Mouse (Mus musculus) olfactory bulb, adult 2 months (tissue): ENCODE results near the gene Cacna1c. TPM values are rescaled to one million over a fixed set of nuclear protein-coding genes. Genes with fewer than 3 reads are reported as not detected.
"Not testable (repeated sequence)": the region's sequence is repeated elsewhere in the genome, so short reads cannot be mapped to it uniquely, and the experiment has no call there.

ENCODE experiments used
- H3K27ac ChIP-seq: fragments of 200-500 bp; 2 replicates; pipeline ENCODE4 v1.5.1; 2012; ENCODE audit warnings: low read depth, low read length; ENCODE audit not compliant: insufficient read depth
- H3K4me1 ChIP-seq: fragments of 200-500 bp; 2 replicates; pipeline ENCODE4 v1.6.1; 2012; ENCODE audit warnings: low read length; ENCODE audit not compliant: control insufficient read depth, insufficient read depth
- H3K4me3 ChIP-seq: fragments of 200-500 bp; 2 replicates; pipeline ENCODE4 v1.5.1; 2012; ENCODE audit warnings: mild to moderate bottlenecking, low read depth, low read length, moderate library complexity; ENCODE audit not compliant: insufficient read depth
- CTCF ChIP-seq: fragments of 200-500 bp; IDR thresholded peaks from 2 replicates; pipeline ENCODE4 v1.5.1; 2012; ENCODE audit warnings: low read depth, mild to moderate bottlenecking, low read length, moderate library complexity; ENCODE audit not compliant: insufficient read depth
- POLR2A ChIP-seq: fragments of 200-500 bp; IDR thresholded peaks from 2 replicates; pipeline ENCODE4 v1.6.1; 2012; ENCODE audit warnings: mild to moderate bottlenecking, low read depth, low read length, moderate library complexity; ENCODE audit not compliant: insufficient read depth
- WGBS: fragments of 180-500 bp; shearing (Covaris S2); methylation state at CpG from one replicate; pipeline ENCODE4 v1.1.7; 2018; 5-methylcytosine and 5-hydroxymethylcytosine counted together
- polyA plus RNA-seq: library from polyadenylated mRNA; stranded (reverse); fragments of >200 nt; gene quantifications from 2 replicates; pipeline ENCODE4 v1.2.4, GENCODE M21; 2012; ENCODE audit warnings: low replicate concordance; ENCODE audit not compliant: missing spikeins, insufficient read depth, insufficient read length

Gene Cacna1c
- polyA plus RNA-seq, 1 experiment = 35.8 TPM

- WGBS = 51% methylated on average over 6 of the region's 6 CpGs
These were observed 587.3 kb downstream of the Cacna1c start for GRCm38 (mm10) chr6:118608906-118609305.

GRCm38 (mm10) chr6:118605974-118606373 lies 590.2 kb downstream of the Cacna1c start:
- 74% methylated on average over 7 of the region's 7 CpGs for WGBS
- TF ChIP-seq POLR2A = no peak
- TF ChIP-seq CTCF = no peak
- Histone ChIP-seq H3K4me1 (peaks cover 24% of the 10 kb centered on the region), H3K4me3 (no peak overlapping the region), H3K27ac (no peak overlapping the region)

More at GRCm38 (mm10) chr6:118608906-118609305, 587.3 kb downstream of the Cacna1c start:
- TF ChIP-seq POLR2A = no peak
- TF ChIP-seq CTCF = no peak
- Histone ChIP-seq H3K4me3 (no peak overlapping the region), H3K27ac (no peak overlapping the region), H3K4me1 (peaks cover 16% of the 10 kb centered on the region)

GRCm38 (mm10) chr6:118603825-118604224 lies 592.4 kb downstream of the Cacna1c start:
- H3K4me1 ChIP-seq = peaks cover 22% of the 10 kb centered on the region
- TF ChIP-seq CTCF (no peak), POLR2A (no peak)
- no peak overlapping the region for H3K4me3 ChIP-seq
- 91% methylated on average over 7 of the region's 7 CpGs for WGBS
- no peak overlapping the region for H3K27ac ChIP-seq

- H3K27ac ChIP-seq = no peak overlapping the region
- peaks cover 28% of the 10 kb centered on the region for H3K4me1 ChIP-seq
- no peak overlapping the region for H3K4me3 ChIP-seq
- WGBS = 46% methylated on average over 9 of the region's 9 CpGs
- TF ChIP-seq POLR2A = no peak
- no peak for TF ChIP-seq CTCF
These were observed 600.5 kb downstream of the Cacna1c start for GRCm38 (mm10) chr6:118595681-118596055.

GRCm38 (mm10) chr6:118594833-118595680 lies 601.2 kb downstream of the Cacna1c start:
- Histone ChIP-seq H3K4me3 (no peak overlapping the region), H3K4me1 (peaks cover 28% of the 10 kb centered on the region), H3K27ac (no peak overlapping the region)
- WGBS = 54% methylated on average over 10 of the region's 10 CpGs
- no peak for TF ChIP-seq POLR2A

GRCm38 (mm10) chr6:118594070-118594469 lies 602.1 kb downstream of the Cacna1c start:
- WGBS = 48% methylated on average over 10 of the region's 10 CpGs
- H3K4me3 ChIP-seq = no peak overlapping the region

GRCm38 (mm10) chr6:118593377-118594061 lies 602.7 kb downstream of the Cacna1c start:
- Histone ChIP-seq H3K4me1 (peaks cover 24% of the 10 kb centered on the region), H3K4me3 (no peak overlapping the region), H3K27ac (no peak overlapping the region)
- TF ChIP-seq POLR2A = no peak
- WGBS = 30% methylated on average over 34 of the region's 34 CpGs

More at GRCm38 (mm10) chr6:118594070-118594469, 602.1 kb downstream of the Cacna1c start:
- TF ChIP-seq POLR2A = no peak
- TF ChIP-seq CTCF = no peak
- Histone ChIP-seq H3K27ac (no peak overlapping the region), H3K4me1 (peaks cover 24% of the 10 kb centered on the region)

GRCm38 (mm10) chr6:118592662-118593376 lies 603.4 kb downstream of the Cacna1c start:
- H3K4me1 ChIP-seq = peaks cover 24% of the 10 kb centered on the region

GRCm38 (mm10) chr6:118578741-118579140 lies 617.5 kb downstream of the Cacna1c start:
- H3K27ac ChIP-seq, H3K4me3 ChIP-seq, H3K4me1 ChIP-seq: not testable (repeated sequence)
- WGBS = 68% methylated on average over 4 of the region's 4 CpGs

More at GRCm38 (mm10) chr6:118592662-118593376, 603.4 kb downstream of the Cacna1c start:
- WGBS = 44% methylated on average over 21 of the region's 21 CpGs
- no peak overlapping the region for H3K27ac ChIP-seq
- H3K4me3 ChIP-seq = no peak overlapping the region
- TF ChIP-seq CTCF (no peak), POLR2A (no peak)
